Mouse (Mus musculus) myocyte (in vitro differentiated cells): ENCODE data around the gene Bean1. TPM values are rescaled to one million over a fixed set of nuclear protein-coding genes. Genes with fewer than 3 reads are reported as not detected.

Source experiments
- H3K27me3 ChIP-seq: one replicate; pipeline ENCODE4 v1.6.1; 2011; ENCODE audit not compliant: control insufficient read depth, insufficient read depth, insufficient read length
- H3K36me3 ChIP-seq: one replicate; pipeline ENCODE4 v1.6.1; 2011; ENCODE audit not compliant: control insufficient read depth, insufficient read depth
- H3K4me2 ChIP-seq: one replicate; pipeline ENCODE4 v1.6.1; 2011; ENCODE audit warnings: low read depth, control low read depth
- H3K4me3 ChIP-seq: one replicate; pipeline ENCODE4 v1.5.1; 2011; ENCODE audit warnings: mild to moderate bottlenecking, control low read depth, moderate library complexity
- H3K79me2 ChIP-seq: one replicate; pipeline ENCODE4 v1.6.1; 2011; ENCODE audit not compliant: control insufficient read depth, insufficient read depth
- H3ac ChIP-seq: one replicate; pipeline ENCODE4 v1.6.1; 2011; ENCODE audit not compliant: control insufficient read depth, insufficient read length
- CEBPB ChIP-seq: IDR thresholded peaks from 2 replicates; pipeline ENCODE4 v1.6.1; 2011; ENCODE audit warnings: mild to moderate bottlenecking, moderate library complexity; ENCODE audit not compliant: poor library complexity, insufficient read depth, severe bottlenecking
- E2F4 ChIP-seq: IDR thresholded peaks from one replicate; pipeline ENCODE4 v1.6.1; 2011; ENCODE audit warnings: mild to moderate bottlenecking, control low read depth, moderate library complexity; ENCODE audit not compliant: insufficient read depth
- MAX ChIP-seq: IDR thresholded peaks from one replicate; pipeline ENCODE4 v1.6.1; 2011; ENCODE audit warnings: low read depth, mild to moderate bottlenecking, control low read depth
- MYOD1 ChIP-seq, 3 experiments: IDR thresholded peaks; one replicate each; pipeline ENCODE4 v1.6.1; 2011; ENCODE audit warnings: control low read depth in 2 of 3, low read depth in 2 of 3, mild to moderate bottlenecking in 2 of 3, moderate library complexity in 1 of 3; ENCODE audit not compliant: insufficient read length in 2 of 3, control insufficient read depth in 1 of 3
- MYOG ChIP-seq, 3 experiments: IDR thresholded peaks; one replicate each; pipeline ENCODE4 v1.6.1; 2011; ENCODE audit warnings: control low read depth in 2 of 3, low read depth in 2 of 3, mild to moderate bottlenecking in 2 of 3; ENCODE audit not compliant: insufficient read length in 2 of 3, control insufficient read depth in 1 of 3, insufficient read depth in 1 of 3
- POLR2A ChIP-seq: IDR thresholded peaks from one replicate; pipeline ENCODE4 v1.6.1; 2011; ENCODE audit warnings: low read depth, mild to moderate bottlenecking, control low read depth, moderate library complexity; ENCODE audit not compliant: insufficient read length
- POLR2AphosphoS2 ChIP-seq: IDR thresholded peaks from one replicate; pipeline ENCODE4 v1.6.1; 2011; ENCODE audit warnings: low read depth, control low read depth; ENCODE audit not compliant: insufficient read length
- REST ChIP-seq: IDR thresholded peaks from one replicate; pipeline ENCODE4 v1.6.1; 2011; ENCODE audit warnings: mild to moderate bottlenecking, control low read depth, moderate library complexity; ENCODE audit not compliant: insufficient read depth, insufficient read length
- SRF ChIP-seq: IDR thresholded peaks from one replicate; pipeline ENCODE4 v1.6.1; 2011; ENCODE audit warnings: low read depth; ENCODE audit not compliant: control insufficient read depth, insufficient read length
- TCF12 ChIP-seq: IDR thresholded peaks from one replicate; pipeline ENCODE4 v1.6.1; 2011; ENCODE audit warnings: mild to moderate bottlenecking, control low read depth; ENCODE audit not compliant: poor library complexity, insufficient read depth, severe bottlenecking
- TCF3 ChIP-seq: IDR thresholded peaks from one replicate; pipeline ENCODE4 v1.6.1; 2011; ENCODE audit warnings: low read depth, control low read depth; ENCODE audit not compliant: insufficient read length
- USF1 ChIP-seq: IDR thresholded peaks from one replicate; pipeline ENCODE4 v1.6.1; 2011; ENCODE audit warnings: low read depth, mild to moderate bottlenecking, control low read depth, moderate library complexity
- polyA plus RNA-seq: library from polyadenylated mRNA; unstranded; fragments of >200 nt; fragmentation: generic; extraction: Trizol; gene quantifications from one replicate; pipeline ENCODE4 v1.2.1, GENCODE M21; 2012; ENCODE audit warnings: missing spikeins

Bean1 gene
- polyA plus RNA-seq, 1 experiment, result 0.34 TPM

DNA sequence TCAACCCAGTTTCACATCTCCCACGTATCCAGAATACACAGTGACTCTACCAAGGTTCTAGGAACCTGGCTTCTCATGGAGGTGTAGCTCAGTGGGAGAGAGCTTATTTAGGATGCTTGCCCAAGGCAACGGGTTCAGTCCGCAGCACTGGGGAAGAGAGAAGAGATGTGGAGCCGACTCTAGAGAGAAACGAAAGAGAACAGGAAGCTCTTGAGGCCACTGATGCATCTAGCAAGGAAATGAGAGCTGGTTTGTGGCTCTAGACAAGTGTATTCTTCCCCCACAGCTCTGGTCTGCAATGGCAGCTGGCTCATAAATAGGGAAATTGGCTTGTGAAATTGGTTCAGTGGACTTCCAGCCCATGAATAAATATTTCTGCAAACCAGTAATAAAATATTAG lies 29.6 kb downstream of the Bean1 start:
- no peaks in the 10 kb centered on the region for H3K27me3 ChIP-seq
- no peak overlapping the region for H3K4me2 ChIP-seq
- no peaks in the 10 kb centered on the region for H3K79me2 ChIP-seq
- H3K36me3 ChIP-seq, result no peaks in the 10 kb centered on the region
- no peak overlapping the region for H3ac ChIP-seq
- H3K4me3 ChIP-seq, result no peak overlapping the region
- TF ChIP-seq MAX (no peak), TCF12 (no peak), USF1 (no peak), POLR2A (no peak), CEBPB (no peak), SRF (no peak)

DNA sequence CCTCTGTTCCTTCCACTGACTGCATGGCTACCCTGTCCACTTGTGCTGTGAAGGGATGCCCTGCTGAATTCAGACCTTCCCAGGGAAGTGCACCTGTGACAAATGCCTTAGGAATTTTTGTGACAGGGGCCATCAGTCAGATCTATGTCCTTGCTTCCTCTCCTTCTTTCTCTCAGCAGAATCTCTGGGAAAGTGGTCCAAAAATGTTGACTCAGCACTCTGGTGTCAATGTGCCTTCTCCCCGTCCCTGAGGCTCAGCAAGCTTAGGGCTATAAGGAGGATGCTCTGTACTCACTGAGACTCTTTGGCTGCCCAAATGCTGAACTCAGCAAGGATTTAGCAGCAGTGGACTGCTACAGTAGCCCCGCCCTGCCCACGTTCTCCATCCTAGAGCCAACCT lies 31.4 kb downstream of the Bean1 start:
- H3K4me2 ChIP-seq, result no peak overlapping the region
- H3K27me3 ChIP-seq, result no peaks in the 10 kb centered on the region
- H3K79me2 ChIP-seq, result no peaks in the 10 kb centered on the region
- H3K36me3 ChIP-seq, result no peaks in the 10 kb centered on the region
- no peak overlapping the region for H3K4me3 ChIP-seq
- TF ChIP-seq POLR2A (no peak), MYOD1 (IDR thresholded peaks at IDR 0.05; ENCODE audit: control insufficient read depth in 1 of 3, insufficient read length in 2 of 3, low read depth in 2 of 3) (no peak), SRF (no peak), REST (no peak), E2F4 (no peak), POLR2AphosphoS2 (no peak), TCF3 (no peak), CEBPB (no peak), TCF12 (no peak), USF1 (no peak), MAX (no peak), MYOG (IDR thresholded peaks at IDR 0.05; ENCODE audit: control insufficient read depth in 1 of 3, insufficient read depth in 1 of 3, insufficient read length in 2 of 3, low read depth in 2 of 3) (no peak)
- H3ac ChIP-seq, result no peak overlapping the region

DNA sequence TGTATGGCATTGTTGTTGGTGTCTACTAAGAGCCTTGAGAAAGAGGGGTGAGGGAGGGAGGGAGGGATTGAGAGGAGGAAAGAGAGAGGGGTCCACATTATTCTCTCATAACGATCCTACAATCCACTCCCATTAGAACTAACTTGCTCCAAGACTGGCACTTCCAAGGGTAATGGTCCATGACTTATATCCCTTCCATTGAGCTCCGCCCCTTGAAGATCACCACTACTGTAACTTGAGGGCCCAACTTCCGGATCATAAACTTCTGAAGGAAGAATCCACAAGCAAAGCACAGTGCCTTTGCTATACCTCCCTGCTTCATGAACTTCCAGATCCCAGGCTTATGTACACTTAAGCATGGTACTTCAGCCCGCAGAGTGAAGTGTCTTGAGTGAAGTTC lies 32.1 kb downstream of the Bean1 start:
- no peak overlapping the region for H3K4me2 ChIP-seq
- no peak overlapping the region for H3ac ChIP-seq
- no peaks in the 10 kb centered on the region for H3K27me3 ChIP-seq
- TF ChIP-seq USF1 (no peak), TCF3 (no peak), E2F4 (no peak), MYOG (IDR thresholded peaks at IDR 0.05; ENCODE audit: control insufficient read depth in 1 of 3, insufficient read depth in 1 of 3, insufficient read length in 2 of 3, low read depth in 2 of 3) (no peak), TCF12 (no peak), MAX (no peak), CEBPB (no peak), POLR2A (no peak), MYOD1 (IDR thresholded peaks at IDR 0.05; ENCODE audit: control insufficient read depth in 1 of 3, insufficient read length in 2 of 3, low read depth in 2 of 3) (no peak), SRF (no peak)
- no peaks in the 10 kb centered on the region for H3K36me3 ChIP-seq
- no peak overlapping the region for H3K4me3 ChIP-seq
- H3K79me2 ChIP-seq, result no peaks in the 10 kb centered on the region

DNA sequence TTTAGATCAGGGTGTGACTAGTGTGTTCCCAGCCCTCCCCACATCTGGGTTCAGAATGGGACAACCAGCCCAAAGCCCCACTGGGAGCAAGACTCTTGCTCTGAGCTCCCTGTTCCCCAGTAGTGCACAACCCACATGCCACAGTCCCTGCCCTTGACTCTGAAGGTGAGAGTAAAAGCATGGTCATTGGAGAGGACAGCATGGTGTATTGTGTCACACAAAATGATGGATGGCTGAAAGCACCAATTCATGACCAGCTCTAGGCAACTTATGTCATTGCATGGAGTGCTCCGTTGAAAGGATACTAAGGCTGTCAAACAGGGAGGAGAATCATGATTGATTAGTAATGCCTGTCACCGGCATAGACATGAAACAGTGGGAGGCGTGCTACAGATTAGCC lies 35.0 kb downstream of the Bean1 start:
- Histone ChIP-seq H3ac (no peak overlapping the region), H3K27me3 (no peaks in the 10 kb centered on the region), H3K4me2 (no peak overlapping the region), H3K79me2 (no peaks in the 10 kb centered on the region), H3K36me3 (no peaks in the 10 kb centered on the region), H3K4me3 (no peak overlapping the region)
- TF ChIP-seq MYOG (IDR thresholded peaks at IDR 0.05; ENCODE audit: control insufficient read depth in 1 of 3, insufficient read depth in 1 of 3, insufficient read length in 2 of 3, low read depth in 2 of 3), result no peak
- TF ChIP-seq CEBPB, result no peak
- TF ChIP-seq POLR2A, result no peak
- TF ChIP-seq MAX, result no peak
- no peak for TF ChIP-seq REST
- TF ChIP-seq USF1, result no peak
- TF ChIP-seq TCF12, result no peak
- no peak for TF ChIP-seq TCF3

DNA sequence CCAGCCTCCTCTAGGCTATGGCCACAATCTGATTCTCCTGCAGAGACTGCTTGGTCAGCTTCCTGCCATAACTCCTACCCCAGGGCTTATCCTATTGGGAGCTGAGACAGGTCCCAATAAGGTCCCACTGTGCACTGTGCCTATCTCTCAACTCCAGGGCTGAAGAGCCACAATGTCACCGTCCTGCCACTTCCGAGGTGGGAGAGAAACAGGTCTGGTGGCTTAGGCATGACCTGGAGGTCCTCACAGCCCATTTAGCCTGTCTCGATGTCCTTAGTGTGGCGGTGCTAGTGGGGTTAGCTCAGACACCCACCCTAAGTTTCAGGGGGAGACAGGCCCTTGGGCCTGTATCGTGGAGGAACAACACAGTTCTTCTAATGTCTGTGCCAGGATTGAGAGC lies 47.4 kb downstream of the Bean1 start:
- no peak for TF ChIP-seq E2F4
- TF ChIP-seq MYOG (IDR thresholded peaks at IDR 0.05; ENCODE audit: control insufficient read depth in 1 of 3, insufficient read depth in 1 of 3, insufficient read length in 2 of 3, low read depth in 2 of 3), result no peak
- no peak for TF ChIP-seq MAX
- TF ChIP-seq MYOD1 (IDR thresholded peaks at IDR 0.05; ENCODE audit: control insufficient read depth in 1 of 3, insufficient read length in 2 of 3, low read depth in 2 of 3), result no peak
- no peak for TF ChIP-seq SRF
- no peaks in the 10 kb centered on the region for H3K27me3 ChIP-seq
- H3K4me3 ChIP-seq, result no peak overlapping the region
- H3K36me3 ChIP-seq, result no peaks in the 10 kb centered on the region
- H3K4me2 ChIP-seq, result no peak overlapping the region
- no peak overlapping the region for H3ac ChIP-seq
- H3K79me2 ChIP-seq, result no peaks in the 10 kb centered on the region
